Mouse (Mus musculus) small intestine, adult 2 months (tissue): ENCODE results near the gene Chchd5. TPM values are rescaled to one million over a fixed set of nuclear protein-coding genes. Genes with fewer than 3 reads are reported as not detected.

Source experiments
- H3K27ac ChIP-seq: fragments of 200-500 bp; 2 replicates; pipeline ENCODE4 v1.5.1; 2012; ENCODE audit warnings: low read depth, low read length, control low read depth, inconsistent platforms; ENCODE audit not compliant: insufficient read depth
- H3K27me3 ChIP-seq: fragments of 200-500 bp; 2 replicates; pipeline ENCODE4 v1.6.1; 2012; ENCODE audit warnings: mild to moderate bottlenecking, moderate library complexity, low read length, inconsistent platforms; ENCODE audit not compliant: control insufficient read depth, insufficient read depth
- H3K36me3 ChIP-seq: fragments of 200-500 bp; 2 replicates; pipeline ENCODE4 v1.6.1; 2012; ENCODE audit warnings: mild to moderate bottlenecking, low read length, control low read depth, inconsistent platforms; ENCODE audit not compliant: control insufficient read depth, insufficient read depth
- H3K4me1 ChIP-seq: fragments of 200-500 bp; 2 replicates; pipeline ENCODE4 v1.6.1; 2012; ENCODE audit warnings: low read length, inconsistent platforms, mixed read lengths; ENCODE audit not compliant: control insufficient read depth, insufficient read depth, insufficient read length
- H3K4me3 ChIP-seq: fragments of 200-500 bp; 2 replicates; pipeline ENCODE4 v1.5.1; 2012; ENCODE audit warnings: low read depth, mild to moderate bottlenecking, control low read depth, inconsistent platforms, low read length, moderate library complexity
- CTCF ChIP-seq: fragments of 200-500 bp; IDR thresholded peaks from 2 replicates; pipeline ENCODE4 v1.5.1; 2012; ENCODE audit warnings: low read depth, mild to moderate bottlenecking, control low read depth, inconsistent platforms, low read length, moderate library complexity, mixed read lengths; ENCODE audit not compliant: insufficient replicate concordance, insufficient read length; ENCODE audit errors: extremely low read depth
- POLR2A ChIP-seq: fragments of 200-500 bp; IDR thresholded peaks from 2 replicates; pipeline ENCODE4 v1.6.1; 2012; ENCODE audit warnings: low read depth, mild to moderate bottlenecking, control low read depth, inconsistent platforms, low read length, moderate library complexity
- WGBS: fragments of 180-500 bp; shearing (Covaris S2); methylation state at CpG from one replicate; pipeline ENCODE4 v1.1.7; 2018; 5-methylcytosine and 5-hydroxymethylcytosine counted together
- polyA plus RNA-seq: library from polyadenylated mRNA; depleted of rRNA; stranded (reverse); fragments of >200 nt; gene quantifications from 2 replicates; pipeline ENCODE4 v1.2.3, GENCODE M21; 2012

The Chchd5 gene
- polyA plus RNA-seq, 1 experiment, result 21.0 TPM

DNA sequence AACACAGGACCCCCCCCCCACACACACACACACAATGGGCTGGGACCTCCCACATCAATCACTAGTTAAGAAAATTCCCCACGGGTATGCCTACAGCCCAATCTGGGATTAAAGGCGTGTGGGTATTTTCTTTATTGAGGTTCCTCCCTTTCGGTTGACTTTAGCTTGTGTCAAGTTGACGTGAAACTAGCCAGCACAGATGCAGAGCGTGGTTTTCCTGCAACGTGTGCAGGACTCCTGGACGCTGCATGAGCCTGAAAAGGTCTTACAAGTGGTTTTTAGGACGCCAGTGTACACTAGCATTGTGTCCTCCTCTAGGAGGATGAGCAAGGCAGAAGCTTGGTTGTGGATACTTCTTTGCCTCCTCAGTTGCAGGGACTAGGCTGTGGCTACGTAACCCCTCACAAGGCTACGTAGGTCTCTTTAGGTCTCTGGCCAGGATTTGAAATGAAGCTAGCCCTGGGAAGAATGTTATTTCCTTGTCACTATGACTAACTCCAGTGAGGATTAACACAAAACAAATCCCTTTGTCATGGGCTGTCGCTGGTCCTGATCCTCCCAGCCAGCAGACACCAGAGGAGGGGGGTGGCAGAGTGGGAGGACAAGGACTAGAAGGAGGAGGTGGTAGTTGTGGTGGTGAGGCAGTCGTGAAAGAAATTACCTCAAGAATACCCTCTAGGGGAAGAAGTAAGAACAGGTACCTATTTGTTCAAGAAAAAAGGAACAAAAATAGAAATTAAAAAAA is 47.3 kb downstream of the Chchd5 start:
- Histone ChIP-seq H3K27me3 (no peaks in the 10 kb centered on the region), H3K27ac (no peak overlapping the region), H3K36me3 (no peaks in the 10 kb centered on the region), H3K4me3 (no peak overlapping the region), H3K4me1 (no peaks in the 10 kb centered on the region; the same call in 1 of the 2 replicates)
- TF ChIP-seq CTCF, result no peak
- no peak for TF ChIP-seq POLR2A
- 79% methylated on average over 12 of the region's 12 CpGs for WGBS

DNA sequence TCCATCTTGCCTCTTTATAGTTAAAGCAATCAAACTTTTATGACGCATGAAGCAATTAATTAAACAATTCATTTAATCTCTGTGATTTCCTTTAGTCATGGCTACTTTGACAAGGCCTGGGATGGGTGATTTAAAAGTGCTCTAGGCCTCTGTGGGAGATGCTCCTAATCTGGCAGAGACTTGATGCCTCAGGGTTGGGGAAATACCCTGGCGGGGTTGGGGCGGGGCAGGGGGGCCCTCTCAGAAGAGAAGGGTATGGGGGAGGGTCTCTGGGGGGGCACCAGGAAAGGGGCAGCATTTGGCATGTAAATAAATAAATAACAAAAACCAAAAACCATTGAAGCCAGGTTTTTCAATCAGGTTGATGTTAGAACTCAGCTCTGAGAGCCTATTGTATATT is 48.2 kb downstream of the Chchd5 start:
- no peaks in the 10 kb centered on the region for H3K27me3 ChIP-seq
- H3K27ac ChIP-seq, result no peak overlapping the region
- H3K4me3 ChIP-seq, result no peak overlapping the region
- no peak for TF ChIP-seq CTCF
- TF ChIP-seq POLR2A, result no peak
- WGBS, result 65% methylated on average over 3 of the region's 3 CpGs
- no peaks in the 10 kb centered on the region; the same call in 1 of the 2 replicates for H3K4me1 ChIP-seq
- H3K36me3 ChIP-seq, result no peaks in the 10 kb centered on the region

GRCm38 (mm10) chr2:129178182-129178908 is 48.8 kb downstream of the Chchd5 start:
- TF ChIP-seq POLR2A (no peak), CTCF (no peak)
- 37% methylated on average over 10 of the region's 10 CpGs for WGBS
- Histone ChIP-seq H3K4me3 (peak overlapping the region; percentile 43), H3K4me1 (no peaks in the 10 kb centered on the region; the same call in 1 of the 2 replicates), H3K36me3 (no peaks in the 10 kb centered on the region), H3K27me3 (no peaks in the 10 kb centered on the region), H3K27ac (no peak overlapping the region)

- TF ChIP-seq POLR2A (no peak), CTCF (no peak)
- WGBS, result 64% methylated on average over 8 of the region's 8 CpGs
- Histone ChIP-seq H3K27ac (peak overlapping the region; percentile 56), H3K27me3 (no peaks in the 10 kb centered on the region), H3K4me3 (no peak overlapping the region), H3K4me1 (no peaks in the 10 kb centered on the region; the same call in 1 of the 2 replicates), H3K36me3 (no peaks in the 10 kb centered on the region)
These were observed 50.7 kb downstream of the Chchd5 start for GRCm38 (mm10) chr2:129179946-129180853.

DNA sequence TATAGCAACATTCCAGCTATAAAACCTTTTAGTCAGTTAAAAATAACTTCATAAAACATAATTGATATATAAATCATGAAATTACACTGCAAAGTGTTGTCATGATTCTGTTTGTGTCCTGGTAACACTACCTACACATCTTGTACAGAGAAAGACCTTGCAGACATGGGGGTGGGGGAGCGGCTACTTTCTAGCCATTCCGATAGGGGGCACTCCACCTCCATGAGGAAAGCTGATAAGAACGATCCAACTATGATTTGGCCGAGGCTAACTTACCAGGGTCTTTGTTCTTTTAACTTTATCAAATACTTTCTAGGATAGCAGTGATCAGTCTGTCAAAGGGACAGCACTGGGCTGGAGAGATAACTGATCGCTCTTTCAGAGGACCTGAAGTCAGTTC is 52.0 kb downstream of the Chchd5 start:
- H3K27ac ChIP-seq, result no peak overlapping the region
- H3K4me3 ChIP-seq, result no peak overlapping the region
- no peaks in the 10 kb centered on the region; the same call in 1 of the 2 replicates for H3K4me1 ChIP-seq
- no peaks in the 10 kb centered on the region for H3K36me3 ChIP-seq
- no peaks in the 10 kb centered on the region for H3K27me3 ChIP-seq
- no peak for TF ChIP-seq CTCF
- TF ChIP-seq POLR2A, result no peak
- 82% methylated on average over 5 of the region's 5 CpGs for WGBS

DNA sequence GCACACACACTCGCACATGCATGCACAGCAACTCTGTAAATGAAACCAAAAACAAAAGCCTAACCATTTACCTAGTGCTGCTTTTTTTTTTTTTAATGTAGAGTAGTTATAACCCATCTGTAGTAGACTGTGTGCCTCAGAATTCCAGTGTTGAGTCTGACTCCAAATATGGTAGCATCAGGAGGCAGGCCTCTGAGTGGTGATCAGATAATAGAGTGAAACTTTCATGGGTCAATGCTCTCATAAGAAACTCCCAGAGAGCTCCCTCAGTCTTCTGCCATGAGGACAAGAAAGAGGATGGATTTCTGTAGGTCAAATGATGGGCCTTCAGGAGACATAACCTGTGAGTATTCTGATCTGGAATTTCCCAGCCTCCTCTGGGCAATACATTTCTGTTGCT is 52.9 kb downstream of the Chchd5 start:
- H3K4me1 ChIP-seq, result no peaks in the 10 kb centered on the region; the same call in 1 of the 2 replicates
- H3K27ac ChIP-seq, result peak overlapping the region; percentile 7

More for the DNA sequence above, 52.9 kb downstream of the Chchd5 start:
- no peak overlapping the region for H3K4me3 ChIP-seq
- no peaks in the 10 kb centered on the region for H3K36me3 ChIP-seq
- 84% methylated on average over 1 of the region's 1 CpGs for WGBS
- H3K27me3 ChIP-seq, result no peaks in the 10 kb centered on the region
- no peak for TF ChIP-seq POLR2A
- TF ChIP-seq CTCF, result no peak
